Mouse (Mus musculus): ENCODE data around the gene Kidins220. TPM values are rescaled to one million over a fixed set of nuclear protein-coding genes. Genes with fewer than 3 reads are reported as not detected.

Kidins220 gene
- polyA plus RNA-seq, 1 experiment from 2014 or later, result 80.0 TPM

DNA sequence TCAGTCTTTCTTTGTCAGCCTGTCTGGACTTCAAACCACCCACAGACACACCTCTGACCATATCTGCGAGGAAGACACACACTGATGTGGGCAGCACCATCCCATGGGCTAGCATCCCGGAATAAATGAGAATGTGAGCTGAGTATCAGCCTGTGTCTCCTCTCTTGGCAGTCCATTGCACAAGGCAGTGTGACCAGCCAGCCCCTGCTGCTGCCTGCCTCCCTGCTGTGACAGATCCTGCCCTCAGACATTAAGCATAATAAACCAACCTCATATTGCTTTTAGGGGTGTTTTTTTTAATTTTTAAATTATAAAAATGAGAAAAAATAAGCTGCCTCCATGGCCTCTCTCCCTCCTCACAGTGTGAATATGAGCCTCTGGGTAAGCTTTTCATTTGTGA lies 8.7 kb upstream of the Kidins220 start:
- no peak overlapping the region for H3K9ac ChIP-seq
- H3K4me2 ChIP-seq, result no peak overlapping the region
- no peak overlapping the region for H3K27ac ChIP-seq
- no peaks in the 10 kb centered on the region for H3K36me3 ChIP-seq (replicated peaks)
- H3K4me1 ChIP-seq, result 0 out of 2 replicates have a peak, but pooled peaks cover 4% of the 10 kb centered on the region
- H3K27me3 ChIP-seq, result no peaks in the 10 kb centered on the region
- no peaks in the 10 kb centered on the region for H3K9me3 ChIP-seq
- H3K4me3 ChIP-seq (replicated peaks), result no peak overlapping the region
- ATAC-seq (ENCODE audit: low FRiP score), result no peak
- WGBS, result 87% methylated on average over 2 of the region's 2 CpGs

DNA sequence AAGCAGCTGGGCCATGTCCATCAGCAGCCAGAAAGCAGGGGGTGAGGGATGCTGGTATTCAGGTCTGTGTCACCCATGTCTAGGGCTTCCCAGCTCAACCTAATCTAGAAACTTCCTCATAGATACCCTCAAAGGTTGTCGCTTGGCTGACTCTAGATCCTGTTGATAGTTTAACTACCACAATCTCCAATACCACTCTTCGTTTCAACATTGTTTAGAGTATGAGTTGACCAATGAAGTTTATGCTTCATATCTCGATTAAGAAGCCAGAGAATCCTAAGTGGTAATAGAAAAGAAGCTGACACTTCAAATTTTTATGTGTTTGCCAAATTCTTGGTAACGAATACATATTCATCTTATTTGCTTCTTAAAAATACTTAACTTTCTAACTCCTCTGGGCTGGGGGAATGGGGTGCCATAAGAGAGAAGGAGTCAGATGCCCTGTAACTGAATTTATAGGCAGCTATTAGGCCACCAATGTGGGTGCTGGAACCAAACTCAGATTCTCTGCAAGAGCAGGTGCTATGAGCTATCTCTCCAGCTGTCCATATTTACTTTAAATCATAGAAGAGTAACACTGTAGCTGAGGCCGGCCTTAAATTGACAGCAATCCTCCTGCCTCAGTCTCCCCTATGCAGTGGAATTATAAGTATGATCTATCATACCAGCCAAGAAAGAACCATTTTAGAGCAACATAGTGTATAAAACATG lies 3.1 kb upstream of the Kidins220 start:
- Histone ChIP-seq H3K27ac (no peak overlapping the region), H3K4me3 (replicated peaks) (no peak overlapping the region), H3K4me1 (peaks cover 9% of the 10 kb centered on the region), H3K9ac (no peak overlapping the region), H3K36me3 (replicated peaks) (no peaks in the 10 kb centered on the region), H3K9me3 (no peaks in the 10 kb centered on the region), H3K27me3 (no peaks in the 10 kb centered on the region), H3K4me2 (no peak overlapping the region)
- no peak for ATAC-seq (ENCODE audit: low FRiP score)
- WGBS, result 88% methylated on average over 5 of the region's 5 CpGs

DNA sequence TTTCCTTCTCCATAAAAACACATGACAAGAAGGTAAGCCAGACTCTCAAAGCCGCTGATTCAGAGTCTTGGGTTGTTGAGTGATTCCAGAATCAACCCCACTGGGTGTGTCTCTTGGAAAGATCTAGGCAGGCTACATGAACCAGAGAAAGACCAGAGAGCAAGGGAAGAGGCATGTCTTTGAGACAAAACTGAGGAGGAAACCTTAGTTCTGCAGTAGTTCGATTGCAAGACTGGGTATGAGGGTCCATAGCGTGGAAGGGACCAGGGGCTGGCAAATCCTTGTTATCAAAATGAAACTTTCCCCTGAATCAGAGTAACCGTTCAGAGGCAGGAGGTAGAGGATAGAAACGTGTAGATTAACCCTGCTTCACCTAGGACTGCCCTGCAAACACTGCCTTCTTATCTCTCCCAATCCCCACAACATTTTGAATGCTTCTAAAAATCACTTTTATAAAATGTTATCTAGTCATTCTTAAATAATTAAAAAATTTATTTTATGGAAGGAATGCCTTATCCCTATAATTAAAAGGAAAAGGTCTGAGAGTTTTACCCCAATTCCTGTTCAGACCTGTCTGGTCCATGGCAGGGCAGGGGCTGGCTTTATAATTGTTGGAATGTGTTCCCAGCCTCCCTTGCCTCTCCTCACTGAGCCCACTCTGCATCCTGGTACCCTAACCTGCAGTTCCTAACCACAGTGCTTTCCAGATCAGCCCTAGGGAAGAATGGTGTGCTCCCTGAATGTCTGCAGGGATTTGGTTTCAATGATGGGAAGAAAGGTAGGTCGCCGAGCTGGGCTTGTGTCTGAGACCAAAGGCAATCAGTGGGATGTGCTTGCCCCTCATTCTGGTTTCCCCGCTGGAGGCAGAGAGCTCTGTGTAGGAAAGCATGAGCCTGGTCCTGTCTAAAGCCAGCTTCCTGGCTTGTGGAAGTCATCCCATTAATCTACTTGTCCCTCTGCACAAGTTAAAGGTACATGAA lies 2.1 kb upstream of the Kidins220 start:
- Histone ChIP-seq H3K27me3 (no peaks in the 10 kb centered on the region), H3K36me3 (replicated peaks) (no peaks in the 10 kb centered on the region), H3K4me2 (no peak overlapping the region), H3K9me3 (no peaks in the 10 kb centered on the region), H3K4me1 (peaks cover 18% of the 10 kb centered on the region), H3K9ac (no peak overlapping the region), H3K27ac (no peak overlapping the region), H3K4me3 (replicated peaks) (no peak overlapping the region)
- ATAC-seq (ENCODE audit: low FRiP score), result no peak
- 76% methylated on average over 8 of the region's 8 CpGs for WGBS

DNA sequence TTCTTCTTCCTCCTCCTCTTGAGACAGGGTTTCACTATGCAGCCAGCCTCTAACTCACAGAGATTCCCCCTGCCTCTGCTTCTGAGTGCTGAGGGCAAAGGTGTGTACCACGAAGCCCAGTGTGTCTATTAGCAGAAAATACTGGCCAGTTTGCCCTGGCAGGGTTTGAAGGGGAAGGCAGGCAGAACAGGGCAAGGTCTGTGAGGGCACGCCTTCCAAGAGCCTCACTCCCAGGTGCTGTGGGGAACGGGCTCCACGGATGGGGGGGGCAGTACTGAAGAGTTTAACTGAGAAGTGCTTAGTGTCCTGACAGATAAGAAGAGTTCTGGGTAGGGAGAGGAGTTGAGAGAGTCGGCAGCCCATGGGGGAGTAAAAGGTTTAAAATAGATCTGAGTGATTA lies 1.1 kb upstream of the Kidins220 start:
- Histone ChIP-seq H3K36me3 (replicated peaks) (no peaks in the 10 kb centered on the region), H3K4me3 (replicated peaks) (no peak overlapping the region), H3K9me3 (no peaks in the 10 kb centered on the region), H3K27ac (no peak overlapping the region), H3K27me3 (no peaks in the 10 kb centered on the region), H3K4me2 (no peak overlapping the region), H3K9ac (no peak overlapping the region), H3K4me1 (peaks cover 18% of the 10 kb centered on the region)
- ATAC-seq (ENCODE audit: low FRiP score), result no peak
- 81% methylated on average over 5 of the region's 5 CpGs for WGBS

DNA sequence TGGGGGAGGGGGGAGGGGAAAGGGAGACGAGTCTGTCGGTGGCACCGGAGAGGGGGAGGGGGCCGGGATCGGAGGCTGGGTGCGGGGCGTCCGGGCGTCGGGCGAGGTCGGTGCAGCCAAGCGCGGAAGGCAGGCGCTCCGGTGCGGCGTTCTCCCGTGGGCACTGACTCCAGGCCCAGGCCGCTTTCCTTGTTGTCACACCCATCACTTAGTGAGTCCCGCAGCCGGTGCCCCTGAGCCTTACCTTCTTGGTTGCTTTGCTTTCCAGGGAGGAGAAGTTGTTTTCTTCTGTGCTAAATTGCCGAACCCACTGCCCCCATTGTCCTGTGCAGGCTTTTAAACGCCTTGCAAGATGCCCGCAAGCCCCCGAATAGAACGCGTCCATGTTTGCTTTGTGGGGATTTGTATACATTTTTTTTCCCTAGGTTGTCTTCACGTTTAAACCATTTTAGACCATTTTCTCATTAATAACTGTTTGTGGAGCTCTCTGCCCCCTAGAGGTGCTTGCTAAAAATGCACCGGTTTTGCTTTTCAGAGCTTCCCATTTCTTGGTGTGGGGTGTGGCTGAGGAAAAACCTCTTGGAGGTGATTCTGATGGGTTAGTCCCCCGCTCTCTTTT lies 499 bp downstream of the Kidins220 start:
- no peaks in the 10 kb centered on the region for H3K9me3 ChIP-seq
- H3K27me3 ChIP-seq, result no peaks in the 10 kb centered on the region
- H3K4me3 ChIP-seq (replicated peaks), result peak overlapping the region; percentile 85
- peak overlapping the region; percentile 58 for H3K4me2 ChIP-seq
- under 1% methylated on average over 26 of the region's 31 CpGs for WGBS
- peak overlapping the region; percentile 71 for H3K9ac ChIP-seq
- peak overlapping the region; percentile 93 for H3K27ac ChIP-seq
- ATAC-seq (ENCODE audit: low FRiP score), result peak; percentile 81
- H3K36me3 ChIP-seq (replicated peaks), result no peaks in the 10 kb centered on the region
- peaks cover 18% of the 10 kb centered on the region for H3K4me1 ChIP-seq

DNA sequence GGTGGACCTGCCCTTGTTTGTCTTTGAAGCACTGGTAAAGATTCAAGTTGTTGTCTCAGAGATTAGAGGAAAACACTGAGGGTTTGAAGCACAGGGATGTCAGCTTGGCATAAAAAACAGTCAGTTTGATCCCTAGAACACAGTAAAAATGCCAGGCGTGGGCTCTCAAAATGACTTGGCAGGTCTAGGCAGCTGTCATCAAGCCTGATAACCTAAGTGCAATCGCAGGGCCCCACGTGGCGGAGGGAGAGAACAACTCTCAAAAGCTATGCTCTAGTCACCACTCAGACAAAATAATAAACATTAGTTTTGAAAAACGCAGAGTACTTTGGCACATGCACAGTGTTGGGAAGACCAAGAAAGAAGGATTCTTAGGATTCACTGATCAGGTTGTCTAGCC lies 10.5 kb downstream of the Kidins220 start:
- Histone ChIP-seq H3K27me3 (no peaks in the 10 kb centered on the region), H3K36me3 (replicated peaks) (peaks cover 31% of the 10 kb centered on the region), H3K4me1 (no peaks in the 10 kb centered on the region), H3K4me2 (no peak overlapping the region), H3K27ac (no peak overlapping the region), H3K4me3 (replicated peaks) (no peak overlapping the region), H3K9me3 (no peaks in the 10 kb centered on the region), H3K9ac (no peak overlapping the region)
- WGBS, result 88% methylated on average over 5 of the region's 5 CpGs
- ATAC-seq (ENCODE audit: low FRiP score), result no peak

DNA sequence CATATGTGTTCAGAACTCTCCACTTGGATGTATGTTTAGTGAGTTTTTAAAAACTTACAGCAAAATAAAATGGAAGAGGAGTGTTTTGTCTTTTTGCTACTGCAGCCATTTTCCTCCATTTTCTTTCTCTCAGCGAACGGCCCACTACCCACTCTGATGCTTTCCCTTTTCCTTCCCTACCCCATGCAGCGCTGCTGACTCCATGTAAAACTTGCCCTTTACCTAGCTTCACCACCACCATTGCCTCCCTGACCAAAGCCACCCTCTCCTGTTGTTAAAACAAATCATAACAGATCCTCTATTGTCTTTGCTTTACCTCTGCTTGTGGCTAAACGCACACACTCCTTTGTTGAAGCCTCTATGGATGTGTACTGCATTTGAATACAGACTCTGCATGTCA lies 20.6 kb downstream of the Kidins220 start:
- no peak overlapping the region for H3K9ac ChIP-seq
- no peaks in the 10 kb centered on the region for H3K27me3 ChIP-seq
- no peaks in the 10 kb centered on the region; the same call in 1 of the 2 replicates for H3K4me1 ChIP-seq
- no peak overlapping the region for H3K4me3 ChIP-seq (replicated peaks)
- no peaks in the 10 kb centered on the region for H3K9me3 ChIP-seq
- no peak for ATAC-seq (ENCODE audit: low FRiP score)
- 87% methylated on average over 4 of the region's 4 CpGs for whole genome bisulfite sequencing
- no peak overlapping the region for H3K4me2 ChIP-seq
- H3K27ac ChIP-seq, result no peak overlapping the region
- peaks cover 80% of the 10 kb centered on the region for H3K36me3 ChIP-seq (replicated peaks)

DNA sequence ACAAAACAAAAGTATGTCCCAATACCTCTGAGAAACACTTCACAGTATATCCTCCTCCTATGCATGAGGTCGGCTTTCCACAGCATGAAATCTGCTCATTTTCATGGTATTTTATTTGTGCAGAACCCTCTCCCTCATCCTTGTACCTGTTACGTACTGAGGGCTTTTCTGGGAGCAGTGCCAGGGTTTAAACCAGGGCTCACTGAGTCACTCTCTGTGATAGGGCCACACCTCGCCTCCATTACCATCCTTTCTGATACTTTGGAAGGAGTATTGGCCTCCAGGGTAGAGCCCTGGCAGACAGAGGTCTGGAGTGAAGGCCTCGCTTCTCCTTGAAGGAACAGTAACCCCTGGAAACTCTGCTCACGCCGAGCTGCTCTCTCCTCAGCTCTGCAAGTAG lies 30.6 kb downstream of the Kidins220 start:
- ATAC-seq (ENCODE audit: low FRiP score), result no peak
- Histone ChIP-seq H3K36me3 (replicated peaks) (peaks cover 74% of the 10 kb centered on the region), H3K9me3 (no peaks in the 10 kb centered on the region), H3K4me2 (no peak overlapping the region), H3K9ac (no peak overlapping the region), H3K27ac (no peak overlapping the region), H3K4me1 (no peaks in the 10 kb centered on the region), H3K4me3 (replicated peaks) (no peak overlapping the region), H3K27me3 (no peaks in the 10 kb centered on the region)
- 89% methylated on average over 6 of the region's 6 CpGs for WGBS

DNA sequence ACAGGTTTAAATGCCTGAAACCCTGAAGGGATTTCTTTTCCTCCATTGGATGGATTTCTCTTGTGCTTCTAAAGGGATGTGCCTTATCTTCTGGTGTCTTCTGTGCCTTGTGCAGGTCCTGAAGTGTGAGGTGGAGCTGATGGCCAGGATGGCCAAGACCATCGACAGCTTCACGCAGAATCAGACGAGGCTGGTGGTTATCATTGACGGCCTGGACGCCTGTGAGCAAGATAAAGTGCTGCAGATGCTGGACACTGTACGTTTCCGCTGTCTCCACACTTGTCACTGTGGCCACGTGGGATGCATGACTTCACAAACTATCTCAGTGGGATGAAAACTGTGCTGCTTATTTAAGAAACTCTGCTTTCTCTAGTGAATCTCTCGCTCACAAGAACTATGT lies 35.2 kb downstream of the Kidins220 start:
- no peak overlapping the region for H3K9ac ChIP-seq
- H3K4me1 ChIP-seq, result no peaks in the 10 kb centered on the region
- H3K4me2 ChIP-seq, result no peak overlapping the region
- no peak overlapping the region for H3K27ac ChIP-seq
- H3K9me3 ChIP-seq, result no peaks in the 10 kb centered on the region
- peaks cover 76% of the 10 kb centered on the region for H3K36me3 ChIP-seq (replicated peaks)
- no peaks in the 10 kb centered on the region for H3K27me3 ChIP-seq
- no peak for ATAC-seq (ENCODE audit: low FRiP score)
- no peak overlapping the region for H3K4me3 ChIP-seq (replicated peaks)
- WGBS, result 95% methylated on average over 9 of the region's 9 CpGs

DNA sequence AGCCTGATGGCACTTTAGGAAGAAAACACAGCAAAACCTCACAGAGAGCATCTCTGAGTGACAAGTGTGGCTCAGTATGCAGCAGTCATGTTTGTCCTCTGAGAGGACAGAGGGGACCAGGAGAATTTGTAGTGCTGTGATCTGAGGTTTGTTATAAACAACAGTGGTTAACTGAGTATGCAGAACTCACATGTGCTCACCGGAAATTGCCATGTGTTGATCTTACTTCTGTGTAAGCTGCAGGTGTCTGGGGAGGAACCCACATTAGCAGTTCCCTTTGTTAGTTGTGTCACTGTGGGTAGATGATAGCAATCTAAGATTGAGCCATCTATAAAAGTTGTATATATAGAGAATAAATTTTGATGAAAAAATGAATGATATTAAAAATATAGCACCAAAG lies 35.7 kb downstream of the Kidins220 start:
- Histone ChIP-seq H3K9me3 (no peaks in the 10 kb centered on the region), H3K36me3 (replicated peaks) (peaks cover 77% of the 10 kb centered on the region), H3K9ac (no peak overlapping the region), H3K27ac (no peak overlapping the region), H3K4me3 (replicated peaks) (no peak overlapping the region), H3K4me2 (no peak overlapping the region), H3K27me3 (no peaks in the 10 kb centered on the region), H3K4me1 (no peaks in the 10 kb centered on the region)
- no peak for ATAC-seq (ENCODE audit: low FRiP score)
- WGBS, result 96% methylated on average over 1 of the region's 1 CpGs

DNA sequence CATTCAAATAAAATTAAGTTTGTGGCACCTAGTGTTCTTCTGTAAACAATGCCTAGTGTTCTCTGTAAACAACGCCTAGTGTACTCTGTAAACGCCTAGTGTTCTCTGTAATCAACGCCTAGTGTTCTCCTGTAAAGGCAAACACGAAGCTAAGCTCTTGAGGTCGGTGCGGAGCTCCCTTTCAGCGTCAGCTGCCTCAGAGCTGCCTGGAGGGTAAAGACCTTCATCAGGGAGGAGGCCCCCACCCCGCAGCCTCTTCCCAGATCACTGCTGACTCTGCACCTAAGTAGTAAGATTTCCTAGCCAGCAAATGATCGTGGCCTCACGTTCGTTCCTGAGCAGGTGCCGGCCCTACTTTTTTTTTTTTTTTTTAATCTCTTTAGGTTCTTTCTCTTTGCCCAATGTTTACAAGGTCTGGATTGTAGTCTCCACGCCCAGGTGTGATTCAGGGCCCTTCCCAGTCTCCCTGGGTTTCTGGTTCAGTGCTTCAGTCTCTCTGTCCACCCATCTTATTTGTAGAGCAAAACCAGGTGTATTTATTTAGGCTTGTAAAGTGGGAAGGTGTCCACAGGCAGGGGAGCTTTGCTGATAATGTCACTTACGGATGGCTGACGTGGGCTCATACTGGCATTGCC lies 37.1 kb downstream of the Kidins220 start:
- Histone ChIP-seq H3K4me1 (no peaks in the 10 kb centered on the region), H3K9me3 (no peaks in the 10 kb centered on the region), H3K9ac (no peak overlapping the region), H3K36me3 (replicated peaks) (peaks cover 81% of the 10 kb centered on the region), H3K4me3 (replicated peaks) (no peak overlapping the region), H3K27me3 (no peaks in the 10 kb centered on the region), H3K27ac (no peak overlapping the region), H3K4me2 (no peak overlapping the region)
- ATAC-seq (ENCODE audit: low FRiP score), result no peak
- WGBS, result 80% methylated on average over 15 of the region's 15 CpGs

All from forebrain, embryonic 12.5 days (tissue).